Mouse (Mus musculus): ENCODE measurements around the gene Cphx2. TPM values are rescaled to one million over a fixed set of nuclear protein-coding genes. Genes with fewer than 3 reads are reported as not detected.

Cphx2 gene
- total RNA-seq, 2 experiments from 2014 or later, result not detected

Other genes starting within 250 kb of the Cphx2 start
- 10 to 100 TPM; 14.1 to 14.8 TPM for gene Anxa11, start 239.4 kb upstream of the Cphx2 start, total RNA-seq (2021)
- not detected for gene Plac9a, start 178.4 kb upstream of the Cphx2 start, total RNA-seq (2021)
- gene Tmem254a, start 153.8 kb upstream of the Cphx2 start, total RNA-seq (2021), result 1 to 10 TPM; 6.1 to 8.4 TPM
- not detected for gene Cphx1, start 143.2 kb upstream of the Cphx2 start, total RNA-seq (2021)
- gene Duxbl1, start 102.9 kb upstream of the Cphx2 start, total RNA-seq (2021), result under 1 TPM in 1 of 2 experiments, not detected in 1; 0.53 TPM
- gene Gm9780, start 38.8 kb upstream of the Cphx2 start, total RNA-seq (2021), result 10 to 100 TPM in 1 of 2 experiments, 1 to 10 TPM in 1; 6.7 to 11.0 TPM
- gene Tmem254c, start 14.2 kb upstream of the Cphx2 start, total RNA-seq (2021), result 10 to 100 TPM; 56.7 to 64.3 TPM
- gene Cphx3, start 781 bp downstream of the Cphx2 start, total RNA-seq (2021), result not detected
- gene Duxbl2, start 36.8 kb downstream of the Cphx2 start, total RNA-seq (2021), result under 1 TPM; 0.32 to 0.92 TPM
- gene Plac9b, start 101.0 kb downstream of the Cphx2 start, total RNA-seq (2021), result 10 to 100 TPM; 11.6 to 12.5 TPM
- gene Tmem254b, start 125.5 kb downstream of the Cphx2 start, total RNA-seq (2021), result 10 to 100 TPM; 12.4 to 21.6 TPM
- 1 to 10 TPM in 1 of 2 experiments, under 1 TPM in 1; 0.62 to 1.0 TPM for gene Duxbl3, start 176.4 kb downstream of the Cphx2 start, total RNA-seq (2021)

All from left cerebral cortex, postnatal 14 days (tissue).